Mouse (Mus musculus): ENCODE measurements at regions not wholly inside any gene's neighbourhood (a gene's known extent, or its start where the extent isn't known, plus 50 kb on each side); places are given as distances from the start of the nearest gene placed in this dataset.

DNA sequence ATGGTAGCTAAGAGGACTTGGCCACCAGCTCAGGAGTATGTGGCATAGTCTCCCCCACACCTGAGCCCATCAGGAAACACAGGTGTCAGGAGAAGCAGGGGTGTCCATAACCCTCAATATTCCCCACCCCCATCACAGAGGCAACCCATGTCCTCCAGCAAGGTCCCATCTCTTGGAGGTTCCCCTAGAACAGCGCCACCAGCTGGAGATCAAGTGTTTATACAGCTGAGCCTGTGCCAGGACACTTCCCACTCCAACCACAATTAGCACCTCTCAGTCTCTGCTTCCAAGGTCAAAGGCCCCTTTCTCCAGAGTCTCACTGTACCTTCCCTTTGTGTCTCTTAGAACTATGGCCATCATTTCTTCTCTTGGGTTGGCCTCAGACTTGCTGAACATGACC is 276.5 kb downstream of the Med13l start:
- 48% methylated on average over 1 of the region's 1 CpGs for WGBS
- intact Hi-C loops (cut with DNase I), result no loop called here
- Histone ChIP-seq H3K4me1 (ENCODE audit: control insufficient read depth, insufficient read depth, low read length) (peaks cover 2% of the 10 kb centered on the region; the same call in 1 of the 2 replicates), H3K4me3 (no peak overlapping the region), H3K9ac (ENCODE audit: low read depth, low read length) (no peak overlapping the region), H3K79me2 (replicated peaks; ENCODE audit: control insufficient read depth, insufficient read depth, low read length) (no peaks in the 10 kb centered on the region), H3K27ac (no peak overlapping the region), H3K27me3 (ENCODE audit: control insufficient read depth, insufficient read depth, low read length) (no peaks in the 10 kb centered on the region), H3K36me3 (ENCODE audit: control insufficient read depth, insufficient read depth, low read length) (no peaks in the 10 kb centered on the region)
- DNase-seq, result no peak
- 0 out of 2 replicates have a peak, but pooled peaks have one; percentile 4 for TF ChIP-seq CTCF (IDR thresholded peaks at IDR 0.05)
- no peak for TF ChIP-seq POLR2A (IDR thresholded peaks at IDR 0.05; ENCODE audit: insufficient read depth, low read depth, low read length)

DNA sequence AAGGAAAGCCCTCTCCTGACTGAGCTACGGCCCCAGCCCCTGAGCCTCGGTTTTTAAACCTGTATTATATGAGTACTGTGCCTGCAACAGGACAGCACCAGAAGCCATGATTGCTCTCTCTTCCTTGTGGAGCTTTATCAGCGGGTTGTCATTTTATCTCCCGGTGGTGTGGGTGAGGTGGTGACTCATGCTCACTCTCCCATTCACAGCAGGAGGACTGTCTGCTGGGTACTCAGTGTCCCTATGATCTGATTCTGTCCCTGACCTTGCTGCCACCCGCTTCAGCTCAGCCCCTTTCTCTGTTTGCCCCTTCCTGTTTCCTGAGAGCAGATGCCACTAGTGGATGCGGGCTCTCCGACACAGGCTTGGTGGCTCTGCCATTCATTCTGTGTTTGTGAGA is 277.9 kb downstream of the Med13l start:
- H3K27me3 ChIP-seq (ENCODE audit: control insufficient read depth, insufficient read depth, low read length), result no peaks in the 10 kb centered on the region
- intact Hi-C loops (cut with DNase I), result no loop called here
- no peak overlapping the region for H3K9ac ChIP-seq (ENCODE audit: low read depth, low read length)
- no peaks in the 10 kb centered on the region for H3K36me3 ChIP-seq (ENCODE audit: control insufficient read depth, insufficient read depth, low read length)
- no peak for TF ChIP-seq POLR2A (IDR thresholded peaks at IDR 0.05; ENCODE audit: insufficient read depth, low read depth, low read length)
- TF ChIP-seq CTCF (IDR thresholded peaks at IDR 0.05), result no peak
- TF ChIP-seq EP300 (IDR thresholded peaks at IDR 0.05; ENCODE audit: insufficient read depth, low read depth, low read length), result no peak
- H3K27ac ChIP-seq, result no peak overlapping the region
- WGBS, result 36% methylated on average over 7 of the region's 7 CpGs
- H3K4me3 ChIP-seq, result no peak overlapping the region
- H3K79me2 ChIP-seq (replicated peaks; ENCODE audit: control insufficient read depth, insufficient read depth, low read length), result no peaks in the 10 kb centered on the region
- no peaks in the 10 kb centered on the region for H3K4me1 ChIP-seq (ENCODE audit: control insufficient read depth, insufficient read depth, low read length)
- no peak for DNase-seq

GRCm38 (mm10) chr5:118839916-118840315 is 279.4 kb downstream of the Med13l start:
- Histone ChIP-seq H3K79me2 (replicated peaks; ENCODE audit: control insufficient read depth, insufficient read depth, low read length) (no peaks in the 10 kb centered on the region), H3K9ac (ENCODE audit: low read depth, low read length) (no peak overlapping the region), H3K27me3 (ENCODE audit: control insufficient read depth, insufficient read depth, low read length) (no peaks in the 10 kb centered on the region), H3K36me3 (ENCODE audit: control insufficient read depth, insufficient read depth, low read length) (no peaks in the 10 kb centered on the region), H3K27ac (no peak overlapping the region), H3K4me1 (ENCODE audit: control insufficient read depth, insufficient read depth, low read length) (no peaks in the 10 kb centered on the region), H3K4me3 (no peak overlapping the region)
- 43% methylated on average over 5 of the region's 5 CpGs for WGBS
- no peak for TF ChIP-seq EP300 (IDR thresholded peaks at IDR 0.05; ENCODE audit: insufficient read depth, low read depth, low read length)
- peak; percentile 34 for TF ChIP-seq CTCF (IDR thresholded peaks at IDR 0.05)
- TF ChIP-seq POLR2A (IDR thresholded peaks at IDR 0.05; ENCODE audit: insufficient read depth, low read depth, low read length), result no peak
- intact Hi-C loops (cut with DNase I), result no loop called here
- DNase-seq, result no peak

DNA sequence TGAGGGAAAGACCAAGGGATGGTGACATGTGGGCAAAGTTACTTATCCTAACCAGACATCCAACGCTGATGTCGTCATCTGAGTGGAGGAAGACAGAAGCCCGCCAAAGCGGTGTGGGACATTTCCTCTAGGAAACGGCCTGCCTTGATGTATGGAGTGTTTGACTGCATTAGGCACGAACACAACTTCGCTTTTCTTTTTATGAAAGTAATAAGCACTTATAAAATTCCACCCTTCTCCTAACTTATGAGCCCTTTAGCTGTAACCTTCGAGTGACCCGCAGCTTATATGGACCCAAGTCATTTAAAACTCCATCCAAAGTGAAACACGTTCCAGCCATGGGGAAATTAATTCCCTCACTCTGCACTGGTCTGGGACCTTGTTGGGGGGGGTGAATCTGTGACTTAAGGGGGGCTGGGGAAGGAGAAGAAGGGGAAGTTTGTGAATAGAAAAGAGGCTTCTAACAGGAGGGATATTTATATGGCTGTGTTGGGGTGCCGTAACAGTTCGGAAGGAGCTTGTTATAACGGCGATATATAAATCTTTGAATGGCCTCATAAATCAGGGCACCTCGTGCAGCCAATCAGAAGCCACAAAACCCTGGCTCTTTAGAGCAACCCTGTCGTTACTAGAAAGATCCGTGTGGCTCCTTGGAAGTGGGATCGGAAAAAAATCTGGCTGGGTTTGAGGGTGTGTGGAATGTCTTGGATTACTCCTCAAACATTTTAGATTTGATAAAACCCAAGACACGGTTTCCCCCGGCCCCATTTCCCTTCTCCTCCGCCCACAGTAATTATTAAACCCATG is 280.9 kb downstream of the Med13l start:
- 53% methylated on average over 21 of the region's 21 CpGs for WGBS
- DNase-seq, result no peak
- H3K36me3 ChIP-seq (ENCODE audit: control insufficient read depth, insufficient read depth, low read length), result no peaks in the 10 kb centered on the region
- no peaks in the 10 kb centered on the region for H3K79me2 ChIP-seq (replicated peaks; ENCODE audit: control insufficient read depth, insufficient read depth, low read length)
- no peak overlapping the region for H3K9ac ChIP-seq (ENCODE audit: low read depth, low read length)
- TF ChIP-seq POLR2A (IDR thresholded peaks at IDR 0.05; ENCODE audit: insufficient read depth, low read depth, low read length), result no peak
- no peak overlapping the region for H3K4me3 ChIP-seq
- no peak overlapping the region for H3K27ac ChIP-seq
- intact Hi-C loops (cut with DNase I), result no loop called here
- no peaks in the 10 kb centered on the region for H3K27me3 ChIP-seq (ENCODE audit: control insufficient read depth, insufficient read depth, low read length)
- H3K4me1 ChIP-seq (ENCODE audit: control insufficient read depth, insufficient read depth, low read length), result no peaks in the 10 kb centered on the region

GRCm38 (mm10) chr5:118842017-118842396 is 281.5 kb downstream of the Med13l start:
- no peaks in the 10 kb centered on the region for H3K4me1 ChIP-seq (ENCODE audit: control insufficient read depth, insufficient read depth, low read length)
- WGBS, result 26% methylated on average over 10 of the region's 10 CpGs
- H3K27ac ChIP-seq, result no peak overlapping the region
- intact Hi-C loops (cut with DNase I), result no loop called here
- no peak overlapping the region for H3K9ac ChIP-seq (ENCODE audit: low read depth, low read length)
- no peaks in the 10 kb centered on the region for H3K27me3 ChIP-seq (ENCODE audit: control insufficient read depth, insufficient read depth, low read length)
- no peaks in the 10 kb centered on the region for H3K36me3 ChIP-seq (ENCODE audit: control insufficient read depth, insufficient read depth, low read length)
- H3K4me3 ChIP-seq, result no peak overlapping the region
- H3K79me2 ChIP-seq (replicated peaks; ENCODE audit: control insufficient read depth, insufficient read depth, low read length), result no peaks in the 10 kb centered on the region
- no peak for DNase-seq
- TF ChIP-seq EP300 (IDR thresholded peaks at IDR 0.05; ENCODE audit: insufficient read depth, low read depth, low read length) (no peak), CTCF (IDR thresholded peaks at IDR 0.05) (no peak), POLR2A (IDR thresholded peaks at IDR 0.05; ENCODE audit: insufficient read depth, low read depth, low read length) (no peak)

GRCm38 (mm10) chr5:118857001-118857400 is 296.5 kb downstream of the Med13l start:
- WGBS, result 45% methylated on average over 12 of the region's 12 CpGs
- no peaks in the 10 kb centered on the region for H3K36me3 ChIP-seq (ENCODE audit: control insufficient read depth, insufficient read depth, low read length)
- H3K27ac ChIP-seq, result no peak overlapping the region
- intact Hi-C loops (cut with DNase I), result no loop called here
- no peak overlapping the region for H3K4me3 ChIP-seq
- no peak overlapping the region for H3K9ac ChIP-seq (ENCODE audit: low read depth, low read length)
- no peaks in the 10 kb centered on the region for H3K4me1 ChIP-seq (ENCODE audit: control insufficient read depth, insufficient read depth, low read length)
- H3K27me3 ChIP-seq (ENCODE audit: control insufficient read depth, insufficient read depth, low read length), result no peaks in the 10 kb centered on the region
- no peak for DNase-seq
- H3K79me2 ChIP-seq (replicated peaks; ENCODE audit: control insufficient read depth, insufficient read depth, low read length), result no peaks in the 10 kb centered on the region
- TF ChIP-seq POLR2A (IDR thresholded peaks at IDR 0.05; ENCODE audit: insufficient read depth, low read depth, low read length) (no peak), CTCF (IDR thresholded peaks at IDR 0.05) (no peak), EP300 (IDR thresholded peaks at IDR 0.05; ENCODE audit: insufficient read depth, low read depth, low read length) (no peak)

Measured in heart, adult 2 months (tissue).